Mouse (Mus musculus): ENCODE results near the gene Fbln1. TPM values are rescaled to one million over a fixed set of nuclear protein-coding genes. Genes with fewer than 3 reads are reported as not detected.
"Not testable (repeated sequence)": the region's sequence is repeated elsewhere in the genome, so short reads cannot be mapped to it uniquely, and the experiment has no call there.

The Fbln1 gene
- polyA plus RNA-seq, 1 experiment from 2014 or later, result 63.3 TPM

DNA sequence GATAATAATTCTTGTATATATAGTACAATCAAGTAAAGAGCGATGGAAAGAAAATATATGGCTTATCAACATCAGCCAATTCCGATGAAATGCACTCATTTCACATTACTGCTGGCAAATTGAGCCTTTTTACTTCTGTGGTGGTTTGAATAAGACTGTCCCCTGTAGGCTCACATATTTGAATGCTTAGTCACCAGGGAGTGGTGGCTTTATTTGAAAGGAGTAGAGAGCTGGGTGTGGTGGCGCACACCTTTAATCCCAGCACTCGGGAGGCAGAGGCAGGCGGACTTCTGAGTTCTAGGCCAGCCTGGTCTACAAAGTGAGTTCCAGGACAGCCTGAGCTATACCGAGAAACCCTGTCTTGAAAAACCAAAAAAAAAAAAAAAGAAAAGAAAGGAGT lies 127.8 kb downstream of the Fbln1 start:
- H3K9me3 ChIP-seq (replicated peaks); H3K9ac ChIP-seq; H3K4me2 ChIP-seq; H3K27me3 ChIP-seq; ATAC-seq; H3K4me3 ChIP-seq; H3K27ac ChIP-seq; H3K36me3 ChIP-seq (ENCODE audit: poor library complexity, severe bottlenecking): not testable (repeated sequence)
- WGBS, result 85% methylated on average over 6 of the region's 6 CpGs
- peaks cover 23% of the 10 kb centered on the region for H3K4me1 ChIP-seq

DNA sequence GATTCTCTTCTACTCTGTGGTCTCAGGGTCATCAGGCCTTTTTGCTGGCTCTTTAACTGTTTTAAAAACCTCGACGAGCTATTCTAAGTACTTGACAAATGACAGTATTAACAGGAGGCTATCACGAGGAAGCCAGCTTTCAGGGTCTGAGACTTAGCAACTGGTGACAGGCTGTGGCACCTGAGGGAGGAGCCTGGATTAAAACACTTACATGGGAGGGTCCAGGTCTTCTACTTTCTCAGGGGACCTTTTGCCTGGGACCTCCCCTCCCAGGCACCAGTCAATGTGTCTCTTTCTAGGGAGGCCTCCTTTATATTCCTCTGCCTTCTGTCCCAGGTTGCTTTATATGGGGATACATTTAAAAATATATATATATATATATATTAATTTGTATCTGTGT lies 128.5 kb downstream of the Fbln1 start:
- no peaks in the 10 kb centered on the region; the same call in 1 of the 2 replicates for H3K9me3 ChIP-seq (replicated peaks)
- no peak overlapping the region for H3K4me2 ChIP-seq
- no peak for ATAC-seq
- 0 out of 2 replicates have a peak, but pooled peaks cover 2% of the 10 kb centered on the region for H3K36me3 ChIP-seq (ENCODE audit: poor library complexity, severe bottlenecking)
- no peak overlapping the region for H3K4me3 ChIP-seq
- no peaks in the 10 kb centered on the region for H3K27me3 ChIP-seq
- no peak overlapping the region for H3K27ac ChIP-seq
- H3K9ac ChIP-seq, result no peak overlapping the region
- peaks cover 30% of the 10 kb centered on the region for H3K4me1 ChIP-seq
- WGBS, result 69% methylated on average over 3 of the region's 3 CpGs

DNA sequence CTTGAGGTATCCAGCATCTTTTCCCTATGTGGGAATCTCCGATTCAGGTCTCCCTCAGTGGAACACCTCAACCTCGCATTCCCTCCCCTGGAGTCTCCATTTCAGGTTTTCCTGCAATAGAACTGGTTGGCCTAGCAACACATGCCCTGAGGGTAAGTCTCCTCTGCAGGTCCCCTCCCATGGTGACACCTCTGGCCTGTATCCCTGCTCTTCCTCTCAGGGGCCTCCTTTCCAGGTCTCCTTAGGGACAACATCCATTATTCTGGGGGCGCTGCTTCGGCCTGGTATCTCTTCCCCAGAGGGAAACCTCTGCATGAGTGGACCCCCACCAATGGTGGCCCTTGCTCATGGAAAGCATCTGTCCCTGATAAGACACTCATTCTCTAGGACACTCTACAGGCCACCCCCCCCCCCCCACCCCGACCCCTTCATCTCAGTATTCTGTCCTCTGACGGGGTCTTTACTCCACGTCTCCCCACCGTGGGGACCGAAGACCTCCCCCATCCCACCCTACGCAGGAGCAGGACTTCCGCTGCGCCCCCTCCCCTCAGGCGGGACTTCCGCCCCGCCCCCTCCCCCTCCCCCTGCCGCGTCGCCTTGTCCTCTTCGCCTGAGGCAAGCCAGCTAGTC lies 130.0 kb downstream of the Fbln1 start, which contains the start of gene Atxn10:
Atxn10 (plus strand) TSS at position 575 of the 630 bp plus-strand sequence.
- 9% methylated on average over 16 of the region's 19 CpGs for WGBS
- peak within 1 kb of the TSS; percentile 98 for H3K27ac ChIP-seq
- H3K4me1 ChIP-seq, result peaks cover 31% of the 10 kb centered on the region
- peak within 1 kb of the TSS; percentile 85 for H3K4me2 ChIP-seq
- 0 out of 2 replicates have a peak, but pooled peaks cover 2% of the 10 kb centered on the region for H3K36me3 ChIP-seq (ENCODE audit: poor library complexity, severe bottlenecking)
- no peaks in the 10 kb centered on the region for H3K27me3 ChIP-seq
- H3K4me3 ChIP-seq, result peak within 1 kb of the TSS; percentile 98
- peak within 1 kb of the TSS; percentile 98 for H3K9ac ChIP-seq
- ATAC-seq, result no peak
- no peaks in the 10 kb centered on the region for H3K9me3 ChIP-seq (replicated peaks)

Other genes with a start within 250 kb of the Fbln1 start
- 14.1 and 14.7 TPM in 2 replicates for gene 5031439G07Rik, start 217.4 kb upstream of the Fbln1 start, polyA plus RNA-seq (2015; fragmentation: Nextera tagmentation; extraction: Ambion mirVana)
- 0.15 and 0.59 TPM in 2 replicates for gene Upk3a, start 188.8 kb upstream of the Fbln1 start, polyA plus RNA-seq (2015; fragmentation: Nextera tagmentation; extraction: Ambion mirVana)
- 20.8 and 24.1 TPM in 2 replicates for gene Fam118a, start 177.0 kb upstream of the Fbln1 start, polyA plus RNA-seq (2015; fragmentation: Nextera tagmentation; extraction: Ambion mirVana)
- 0.13 and 0.21 TPM in 2 replicates for gene Smc1b, start 74.0 kb upstream of the Fbln1 start, polyA plus RNA-seq (2015; fragmentation: Nextera tagmentation; extraction: Ambion mirVana)
- gene Ribc2, start 73.9 kb upstream of the Fbln1 start, polyA plus RNA-seq (2015; fragmentation: Nextera tagmentation; extraction: Ambion mirVana), result 0.65 and 0.78 TPM in 2 replicates
- gene Atxn10, start 130.3 kb downstream of the Fbln1 start, polyA plus RNA-seq (2015; fragmentation: Nextera tagmentation; extraction: Ambion mirVana), result 465 and 486 TPM in 2 replicates

All from forebrain, embryonic 13.5 days (tissue).